Mouse (Mus musculus) common myeloid progenitor, adult 5-6 weeks (primary cell): Measurements from ENCODE around the gene Vnn1. TPM values are rescaled to one million over a fixed set of nuclear protein-coding genes. Genes with fewer than 3 reads are reported as not detected.

Source experiments
- ATAC-seq: replicated peaks from 2 replicates; pipeline ENCODE4 v1.8.0; 2016; ENCODE audit warnings: low read depth, mild to moderate bottlenecking, moderate TSS enrichment, inconsistent platforms; ENCODE audit not compliant: poor library complexity, severe bottlenecking
- total RNA-seq: library from RNA; stranded (forward); fragments of 200-1000, 187-1606 nt; gene quantifications from 2 replicates; pipeline ENCODE4 v1.2.3, GENCODE M21; 2017

Vnn1 gene
- total RNA-seq: not detected in 2 replicates

DNA sequence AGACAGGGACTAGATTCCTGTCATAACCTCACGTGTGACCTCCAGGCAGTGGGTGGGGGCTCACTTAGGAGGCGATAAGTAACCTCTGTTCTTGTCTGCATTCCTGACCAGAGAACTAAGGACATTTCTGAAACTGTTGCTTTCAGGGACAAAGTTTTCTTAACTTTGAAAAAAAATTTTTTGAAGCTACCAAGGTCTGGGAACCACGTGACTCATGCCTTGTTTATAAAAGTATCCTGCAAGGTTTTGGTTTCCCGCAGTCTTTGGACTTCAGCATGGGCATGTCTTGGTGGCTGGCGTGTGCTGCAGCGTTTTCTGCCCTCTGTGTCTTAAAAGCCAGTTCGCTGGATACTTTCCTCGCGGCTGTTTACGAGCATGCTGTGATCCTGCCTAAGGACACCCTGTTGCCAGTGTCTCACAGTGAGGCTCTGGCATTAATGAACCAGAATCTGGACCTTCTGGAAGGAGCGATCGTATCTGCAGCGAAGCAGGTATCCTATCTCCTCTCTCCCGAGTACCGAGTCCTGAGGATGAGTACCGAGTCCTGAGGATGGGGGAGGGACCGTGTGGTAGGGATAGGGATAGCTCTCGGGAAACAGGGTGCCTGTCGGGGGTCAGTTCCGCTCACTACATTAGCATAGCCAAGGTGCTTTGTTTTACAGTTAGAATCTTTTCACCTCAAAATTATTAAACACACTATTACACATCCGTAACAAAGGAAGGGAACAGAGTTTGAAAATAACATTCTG lies at the start of gene Vnn1:
Gene Vnn1, plus strand, starts transcription at position 88 of the 749 bp plus-strand sequence.
- no peak for ATAC-seq

DNA sequence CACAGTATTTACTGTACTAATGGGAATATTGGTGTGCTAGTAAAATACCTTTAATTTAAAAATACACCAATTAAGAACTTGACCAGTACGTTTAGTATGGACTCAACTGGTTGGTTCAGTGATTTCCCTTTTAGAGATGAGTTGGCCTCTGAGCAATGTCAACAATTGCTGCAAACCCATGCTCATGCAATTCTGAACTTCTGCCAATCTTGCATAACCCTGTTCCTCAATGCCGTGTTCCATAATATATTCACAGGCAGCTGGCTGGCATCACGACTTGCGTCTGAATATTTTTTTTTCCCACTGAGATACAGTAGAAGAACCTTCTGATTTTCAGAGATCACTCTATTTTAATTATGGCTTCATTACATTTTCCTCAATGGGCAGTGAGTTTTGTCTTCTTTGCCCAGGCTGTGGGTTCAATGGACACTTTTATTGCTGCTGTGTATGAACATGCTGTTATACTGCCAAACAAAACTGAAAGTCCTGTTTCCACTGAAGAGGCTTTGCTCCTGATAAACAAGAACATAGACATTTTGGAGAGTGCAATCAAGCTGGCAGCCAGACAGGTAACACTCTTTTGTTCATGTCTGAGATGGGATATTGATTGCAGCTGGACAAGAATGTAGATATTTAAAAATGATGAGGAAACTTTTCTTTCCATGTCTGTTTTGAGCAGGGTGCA lies 43.1 kb upstream of the Vnn1 start, which contains the start of gene Vnn3:
Gene Vnn3, plus strand, starts transcription at position 235 of the 685 bp plus-strand sequence.
- ATAC-seq: 0 out of 2 replicates have a peak, but pooled peaks have one; percentile 42

DNA sequence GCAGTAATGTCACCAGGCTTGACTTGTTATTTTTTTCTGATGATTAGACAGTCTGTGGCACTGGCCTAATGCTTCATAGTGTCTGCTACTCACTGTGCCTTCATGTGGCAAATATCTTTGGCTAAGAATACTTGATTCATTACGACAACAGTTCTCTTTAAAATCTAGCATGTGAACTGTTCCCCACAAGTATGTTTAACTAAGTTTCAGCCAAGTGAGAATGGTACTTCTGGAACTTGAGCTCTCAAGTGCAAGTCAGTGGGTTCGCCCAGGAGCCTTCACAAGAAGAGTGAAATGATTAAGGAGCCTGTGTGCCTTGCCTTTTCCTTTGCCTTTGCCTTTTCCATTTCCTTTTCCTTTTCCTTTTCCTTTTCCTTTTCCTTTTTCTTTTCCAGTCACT lies 42.4 kb upstream of the Vnn1 start:
- no peak for ATAC-seq

DNA sequence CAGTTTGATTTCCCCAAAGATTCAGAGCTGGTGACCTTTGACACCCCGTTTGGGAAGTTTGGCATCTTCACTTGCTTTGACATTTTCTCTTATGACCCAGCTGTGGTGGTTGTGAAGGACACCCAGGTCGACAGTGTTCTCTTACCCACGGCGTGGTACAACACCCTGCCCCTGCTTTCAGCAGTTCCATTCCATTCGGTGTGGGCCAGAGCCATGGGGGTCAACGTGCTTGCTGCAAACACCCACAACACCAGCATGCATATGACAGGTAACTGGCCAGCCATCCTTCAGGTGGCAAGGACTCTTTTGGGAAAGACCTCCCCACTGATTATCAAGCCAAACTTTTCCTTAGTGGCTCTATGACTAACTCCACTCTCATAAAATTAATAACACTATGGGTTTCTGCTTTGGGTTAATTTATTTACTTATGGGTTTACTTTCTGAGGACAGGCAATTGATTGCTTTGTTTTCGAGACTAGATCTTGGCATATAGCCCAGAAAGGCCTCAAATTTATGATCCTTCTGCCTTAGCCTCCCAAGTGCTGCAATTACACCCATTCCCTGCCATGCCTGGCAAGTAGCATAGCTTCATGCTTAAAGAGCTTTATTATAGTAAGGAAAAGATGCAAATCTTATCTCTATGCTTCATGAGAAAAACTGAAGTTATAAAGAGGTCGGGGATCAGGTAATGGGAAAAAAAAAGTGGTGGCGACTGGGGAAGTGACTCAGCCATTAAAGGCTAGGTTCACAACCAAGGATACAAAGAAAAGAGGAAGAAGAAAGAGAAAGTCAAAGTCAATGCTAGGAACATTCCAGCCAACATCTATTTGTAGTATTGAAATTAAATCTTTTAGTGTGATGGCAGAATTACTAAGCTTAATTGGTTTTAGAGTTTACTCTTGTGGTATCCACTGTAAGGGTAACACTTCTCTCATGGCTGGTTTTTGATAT lies 29.9 kb upstream of the Vnn1 start:
- ATAC-seq: peak; percentile 82

DNA sequence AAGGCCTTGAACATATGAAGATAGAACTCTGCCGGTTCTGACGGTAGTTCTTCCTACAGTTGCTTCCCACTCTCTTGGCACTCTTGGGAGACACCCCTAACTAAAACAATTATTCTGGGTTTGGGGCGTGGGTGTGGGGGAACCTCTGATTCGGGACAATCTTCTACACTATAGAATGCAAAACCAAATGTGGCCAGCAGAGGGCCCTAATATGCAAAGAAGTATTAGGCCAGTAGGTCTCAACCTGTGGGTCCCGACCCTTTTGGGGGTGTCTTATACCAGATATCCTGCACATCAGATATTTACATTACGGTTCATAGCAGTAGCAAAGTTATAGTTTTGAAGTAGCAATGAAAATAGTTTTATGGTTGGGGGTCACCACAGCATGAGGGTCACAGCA lies 13.8 kb upstream of the Vnn1 start:
- no peak for ATAC-seq

DNA sequence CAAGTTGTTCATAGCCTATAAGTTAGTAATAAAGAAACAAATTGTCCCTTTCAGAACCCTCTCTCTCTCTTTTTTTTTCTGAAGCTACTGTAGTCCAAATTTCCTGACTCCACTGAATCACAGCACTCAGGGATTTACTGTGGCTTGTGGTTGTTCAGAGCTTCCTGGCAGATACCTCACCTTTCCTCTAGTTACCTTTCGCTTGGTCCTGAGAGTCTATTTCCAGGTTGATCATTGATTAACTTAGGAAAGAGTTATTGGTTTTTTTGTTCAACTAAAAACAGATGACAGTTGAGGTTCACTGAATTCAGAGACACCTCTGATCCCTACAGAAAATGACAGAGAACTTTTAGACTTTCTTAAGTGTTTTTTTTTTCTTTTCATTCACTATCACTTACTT lies 9.6 kb upstream of the Vnn1 start:
- ATAC-seq: no peak

DNA sequence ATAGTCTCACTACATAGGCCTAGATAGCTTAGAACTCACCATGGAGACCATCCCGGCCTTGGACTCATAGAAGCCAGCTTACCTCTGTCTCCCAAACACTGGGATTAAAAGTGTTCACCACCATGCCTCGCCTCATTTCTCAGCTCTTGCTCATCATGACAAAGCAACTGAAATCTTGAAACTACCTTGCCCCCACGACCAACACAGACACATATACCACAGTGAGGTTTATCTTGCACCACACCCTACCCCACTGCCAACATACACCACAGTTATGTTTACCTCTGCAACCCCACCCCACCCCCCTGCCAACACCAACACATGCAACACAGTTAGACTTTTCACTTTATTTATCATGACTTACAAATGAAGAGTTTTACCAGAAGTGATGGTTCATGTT lies 8.4 kb upstream of the Vnn1 start:
- ATAC-seq: no peak

DNA sequence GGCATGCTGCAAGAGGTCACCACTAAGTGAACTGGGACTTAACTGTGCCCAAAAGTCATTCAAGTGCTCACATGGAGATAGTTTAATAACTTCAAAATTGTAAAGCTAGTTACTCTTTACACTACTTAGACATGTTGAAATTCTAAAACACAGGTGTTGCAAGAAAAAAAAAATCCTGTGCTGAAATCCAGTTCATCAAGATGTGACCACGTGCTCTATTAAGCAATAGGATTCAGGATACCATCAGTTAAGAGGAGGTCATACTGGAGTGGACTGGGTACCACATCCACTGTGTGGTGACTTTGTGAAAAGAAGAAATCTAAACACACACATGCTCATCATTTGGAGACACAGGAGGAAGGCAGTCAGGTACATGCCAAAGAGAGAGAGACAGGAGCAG lies 1.5 kb upstream of the Vnn1 start:
- no peak for ATAC-seq

DNA sequence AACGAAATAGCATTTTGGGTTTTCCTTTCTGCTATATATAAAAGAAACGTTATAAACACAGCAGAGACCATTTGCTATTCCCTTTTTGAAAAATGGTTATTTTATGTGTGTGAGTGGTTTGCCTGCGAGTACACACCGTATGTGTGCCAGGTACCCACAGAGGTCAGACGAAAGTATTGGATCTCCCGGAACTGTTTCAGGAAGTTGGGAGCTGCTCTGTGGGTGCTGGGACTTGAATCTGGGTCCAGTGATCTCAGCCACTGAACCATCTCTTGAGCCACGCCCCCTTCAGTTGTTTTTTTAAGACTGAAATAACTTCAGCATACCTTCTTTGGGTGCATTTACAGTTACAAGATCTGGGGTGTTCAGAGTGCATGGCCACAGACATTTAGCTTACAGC lies 888 bp downstream of the Vnn1 start:
- no peak for ATAC-seq

- no peak for ATAC-seq
Measured at GRCm38 (mm10) chr10:23901119-23901518, 6.6 kb downstream of the Vnn1 start.

- ATAC-seq: no peak
Measured at GRCm38 (mm10) chr10:23905661-23906060, 11.2 kb downstream of the Vnn1 start.

GRCm38 (mm10) chr10:23920056-23920455 lies 25.6 kb downstream of the Vnn1 start, which contains the start of gene Taar1:
Gene Taar1 (plus strand): TSS chr10:23920356.
- ATAC-seq: no peak

DNA sequence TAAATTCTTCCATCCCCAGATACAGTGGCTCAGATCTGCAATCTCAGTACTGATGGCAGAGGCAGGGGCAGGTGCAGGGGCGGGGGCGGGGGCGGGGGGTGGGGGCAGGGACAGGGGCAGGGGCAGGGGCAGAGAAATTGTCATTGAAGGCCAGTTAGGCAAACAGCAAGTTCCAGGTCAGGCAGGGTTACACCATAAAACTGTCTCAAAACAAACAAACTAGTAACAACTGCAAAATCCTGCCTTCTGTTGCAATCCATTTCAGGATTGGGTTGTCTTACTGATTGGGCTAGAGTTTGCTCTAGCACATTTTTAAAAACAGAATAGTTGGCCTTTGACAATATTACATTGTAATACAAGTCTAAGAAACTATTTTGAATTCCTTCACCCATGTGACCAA lies 28.0 kb downstream of the Vnn1 start:
- ATAC-seq: no peak

- no peak for ATAC-seq
Measured at GRCm38 (mm10) chr10:23923941-23924340, 29.5 kb downstream of the Vnn1 start.

GRCm38 (mm10) chr10:23937613-23938012 lies 43.1 kb downstream of the Vnn1 start:
- ATAC-seq: no peak

GRCm38 (mm10) chr10:23938312-23938711 lies 43.8 kb downstream of the Vnn1 start, which contains the start of gene Taar2:
Gene Taar2 (plus strand): TSS chr10:23938572.
- no peak for ATAC-seq

DNA sequence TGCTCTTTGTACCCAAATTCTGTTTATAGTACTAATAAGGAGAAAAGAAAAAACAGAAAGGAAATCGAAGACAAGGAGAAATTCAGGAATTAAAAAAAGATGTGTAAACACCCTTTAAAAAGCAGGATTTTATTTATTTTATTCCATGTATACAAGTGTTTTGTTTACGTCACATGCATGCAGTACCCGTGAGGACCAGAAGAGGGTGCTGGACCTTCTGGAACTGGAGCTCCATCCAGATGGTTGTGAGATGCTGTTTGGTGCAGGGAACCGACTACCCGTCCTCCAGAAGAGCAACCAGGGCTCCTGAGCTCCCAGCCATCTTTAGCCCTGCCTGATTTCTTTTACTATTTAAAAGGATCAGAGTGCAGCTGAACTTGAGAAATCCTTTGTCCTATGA lies 48.0 kb downstream of the Vnn1 start:
- ATAC-seq: no peak

DNA sequence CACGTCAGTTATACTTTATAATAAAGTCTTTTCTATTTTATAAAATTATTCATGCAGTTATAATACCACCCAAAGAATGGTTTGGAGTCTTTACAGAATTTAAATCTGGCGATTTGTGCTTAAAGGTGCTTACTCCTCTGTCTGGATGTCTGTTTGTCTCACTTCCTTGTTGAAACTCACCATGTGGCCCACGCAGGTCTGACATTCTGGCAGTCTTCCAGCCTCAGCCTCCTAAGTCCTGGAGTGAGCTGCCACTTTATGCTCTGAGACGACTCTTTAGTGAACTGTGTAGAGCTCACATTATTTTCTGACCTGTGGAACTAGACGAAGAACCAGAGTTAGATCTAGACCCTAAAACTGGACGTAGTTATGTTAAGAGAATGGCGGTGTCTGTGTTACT lies 53.5 kb downstream of the Vnn1 start:
- no peak for ATAC-seq

- ATAC-seq: no peak
Measured at GRCm38 (mm10) chr10:23949508-23950005, 55.1 kb downstream of the Vnn1 start, which contains the start of gene Taar3. Gene Taar3 (plus strand): TSS chr10:23949558.

DNA sequence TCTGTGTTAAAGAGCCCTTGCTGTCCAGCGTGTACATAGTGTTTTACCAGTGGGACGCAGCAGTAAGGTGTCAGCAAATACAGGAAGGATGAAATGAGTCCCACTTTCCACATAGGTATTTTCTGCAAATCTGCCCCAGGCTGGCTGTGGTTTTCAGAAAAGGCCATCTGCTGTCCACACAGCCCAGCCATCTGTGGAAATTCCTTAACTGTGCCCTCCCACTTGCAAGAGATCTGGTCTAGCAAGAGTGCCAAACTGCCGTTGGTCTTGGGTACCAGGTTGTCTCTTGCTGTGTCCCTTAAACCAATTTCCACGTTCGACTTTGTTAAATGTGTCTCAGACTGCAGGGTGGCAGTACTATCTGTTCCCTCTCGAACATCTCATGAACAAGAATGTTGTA lies 57.2 kb downstream of the Vnn1 start:
- ATAC-seq: no peak
